Mouse (Mus musculus) embryonic facial prominence, embryonic 10.5 days (tissue): ENCODE data around the gene Phactr1. TPM values are rescaled to one million over a fixed set of nuclear protein-coding genes. Genes with fewer than 3 reads are reported as not detected.

ENCODE experiments used
- DNase-seq: peaks from one replicate; pipeline ENCODE4 v3.0.0-alpha.2; 2017; ENCODE audit warnings: low spot score
- H3K27ac ChIP-seq: fragments of 300-500 bp; sonication (generic); replicated peaks from 2 replicates; pipeline ENCODE4 v1.5.1; 2016; ENCODE audit warnings: mild to moderate bottlenecking
- H3K27me3 ChIP-seq: fragments of 300-500 bp; sonication (generic); replicated peaks from 2 replicates; pipeline ENCODE4 v1.6.1; 2016; ENCODE audit warnings: low read depth, mild to moderate bottlenecking; ENCODE audit not compliant: poor library complexity, severe bottlenecking
- H3K36me3 ChIP-seq: fragments of 300-500 bp; sonication (generic); replicated peaks from 2 replicates; pipeline ENCODE4 v1.6.1; 2016; ENCODE audit warnings: mild to moderate bottlenecking, moderate library complexity
- H3K4me1 ChIP-seq: fragments of 300-500 bp; sonication (generic); 2 replicates; pipeline ENCODE4 v1.6.1; 2016
- H3K4me3 ChIP-seq: fragments of 300-500 bp; sonication (generic); 2 replicates; pipeline ENCODE4 v1.5.1; 2016; ENCODE audit warnings: mild to moderate bottlenecking, moderate library complexity
- H3K9me3 ChIP-seq: fragments of 300-500 bp; sonication (generic); 2 replicates; pipeline ENCODE4 v1.6.1; 2016; ENCODE audit warnings: mild to moderate bottlenecking
- WGBS: fragments of 180-500 bp; shearing (Covaris S2); methylation state at CpG from one replicate; pipeline ENCODE4 v1.1.7; 2016; 5-methylcytosine and 5-hydroxymethylcytosine counted together
- polyA plus RNA-seq: library from polyadenylated mRNA; unstranded; fragments of >200 nt; fragmentation: Nextera tagmentation; extraction: Ambion mirVana; gene quantifications from 2 replicates; pipeline ENCODE4 v1.2.1, GENCODE M21; 2016

Phactr1 gene
- polyA plus RNA-seq, 1 experiment from 2014 or later, result 14.5 TPM

- no peaks in the 10 kb centered on the region for H3K27me3 ChIP-seq
- no peak for DNase-seq
- H3K4me3 ChIP-seq, result no peak overlapping the region
- H3K9me3 ChIP-seq, result no peaks in the 10 kb centered on the region
- 57% methylated on average over 2 of the region's 2 CpGs for WGBS
- H3K27ac ChIP-seq, result no peak overlapping the region
- H3K4me1 ChIP-seq, result peaks cover 11% of the 10 kb centered on the region
- H3K36me3 ChIP-seq, result no peaks in the 10 kb centered on the region
These were observed 93.6 kb downstream of the Phactr1 start for GRCm38 (mm10) chr13:42774040-42774439.

- Histone ChIP-seq H3K36me3 (no peaks in the 10 kb centered on the region), H3K9me3 (no peaks in the 10 kb centered on the region), H3K4me1 (peaks cover 5% of the 10 kb centered on the region; the same call in 1 of the 2 replicates), H3K27me3 (no peaks in the 10 kb centered on the region), H3K27ac (no peak overlapping the region), H3K4me3 (no peak overlapping the region)
- no peak for DNase-seq
- WGBS, result 83% methylated on average over 13 of the region's 13 CpGs
These were observed 101.7 kb downstream of the Phactr1 start for GRCm38 (mm10) chr13:42782151-42782550.

GRCm38 (mm10) chr13:42789221-42789620 is 108.8 kb downstream of the Phactr1 start:
- no peaks in the 10 kb centered on the region for H3K27me3 ChIP-seq
- H3K9me3 ChIP-seq, result no peaks in the 10 kb centered on the region
- no peak overlapping the region for H3K4me3 ChIP-seq
- no peak for DNase-seq
- 84% methylated on average over 13 of the region's 13 CpGs for WGBS
- no peaks in the 10 kb centered on the region for H3K4me1 ChIP-seq
- no peak overlapping the region for H3K27ac ChIP-seq
- H3K36me3 ChIP-seq, result no peaks in the 10 kb centered on the region

- H3K27ac ChIP-seq, result no peak overlapping the region
- H3K27me3 ChIP-seq, result no peaks in the 10 kb centered on the region
- peak; percentile 37 for DNase-seq
- no peak overlapping the region for H3K4me3 ChIP-seq
- 30% methylated on average over 8 of the region's 8 CpGs for WGBS
- H3K36me3 ChIP-seq, result no peaks in the 10 kb centered on the region
- no peaks in the 10 kb centered on the region for H3K9me3 ChIP-seq
- H3K4me1 ChIP-seq, result no peaks in the 10 kb centered on the region
These were observed 111.9 kb downstream of the Phactr1 start for GRCm38 (mm10) chr13:42792279-42792678.

GRCm38 (mm10) chr13:42800523-42800922 is 120.1 kb downstream of the Phactr1 start:
- H3K4me1 ChIP-seq, result peaks cover 9% of the 10 kb centered on the region
- DNase-seq, result no peak
- H3K27ac ChIP-seq, result no peak overlapping the region
- H3K36me3 ChIP-seq, result no peaks in the 10 kb centered on the region
- no peak overlapping the region for H3K4me3 ChIP-seq
- H3K9me3 ChIP-seq, result no peaks in the 10 kb centered on the region
- WGBS, result 91% methylated on average over 6 of the region's 6 CpGs
- H3K27me3 ChIP-seq, result no peaks in the 10 kb centered on the region

GRCm38 (mm10) chr13:42804314-42804713 is 123.9 kb downstream of the Phactr1 start:
- Histone ChIP-seq H3K27me3 (no peaks in the 10 kb centered on the region), H3K4me1 (peaks cover 6% of the 10 kb centered on the region), H3K9me3 (no peaks in the 10 kb centered on the region), H3K36me3 (no peaks in the 10 kb centered on the region), H3K27ac (no peak overlapping the region), H3K4me3 (no peak overlapping the region)
- WGBS, result 49% methylated on average over 9 of the region's 9 CpGs
- DNase-seq, result no peak

- Histone ChIP-seq H3K4me1 (peaks cover 13% of the 10 kb centered on the region), H3K4me3 (peak overlapping the region; percentile 42), H3K27me3 (0 out of 2 replicates have a peak, but pooled peaks cover 3% of the 10 kb centered on the region), H3K27ac (no peak overlapping the region), H3K36me3 (no peaks in the 10 kb centered on the region), H3K9me3 (no peaks in the 10 kb centered on the region; the same call in 1 of the 2 replicates)
- DNase-seq, result peak; percentile 82
- 19% methylated on average over 7 of the region's 7 CpGs for WGBS
These were observed 132.3 kb downstream of the Phactr1 start for GRCm38 (mm10) chr13:42812762-42813161.

GRCm38 (mm10) chr13:42818378-42818777 is 138.0 kb downstream of the Phactr1 start:
- DNase-seq, result peak; percentile 81
- 52% methylated on average over 10 of the region's 10 CpGs for WGBS
- H3K9me3 ChIP-seq, result no peaks in the 10 kb centered on the region; the same call in 1 of the 2 replicates
- no peak overlapping the region for H3K27ac ChIP-seq
- H3K4me3 ChIP-seq, result no peak overlapping the region
- peaks cover 22% of the 10 kb centered on the region for H3K4me1 ChIP-seq
- no peaks in the 10 kb centered on the region for H3K36me3 ChIP-seq
- 0 out of 2 replicates have a peak, but pooled peaks cover 3% of the 10 kb centered on the region for H3K27me3 ChIP-seq

- Histone ChIP-seq H3K27me3 (0 out of 2 replicates have a peak, but pooled peaks cover 3% of the 10 kb centered on the region), H3K36me3 (no peaks in the 10 kb centered on the region), H3K27ac (no peak overlapping the region), H3K9me3 (no peaks in the 10 kb centered on the region; the same call in 1 of the 2 replicates), H3K4me1 (peaks cover 17% of the 10 kb centered on the region), H3K4me3 (no peak overlapping the region)
- DNase-seq, result no peak
- 59% methylated on average over 9 of the region's 9 CpGs for WGBS
These were observed 140.1 kb downstream of the Phactr1 start for GRCm38 (mm10) chr13:42820513-42820912.

- Histone ChIP-seq H3K4me1 (peaks cover 17% of the 10 kb centered on the region), H3K9me3 (no peaks in the 10 kb centered on the region; the same call in 1 of the 2 replicates), H3K27me3 (no peaks in the 10 kb centered on the region), H3K36me3 (no peaks in the 10 kb centered on the region), H3K27ac (0 out of 2 replicates have a peak overlapping the region, but pooled peaks have one; percentile 31), H3K4me3 (no peak overlapping the region)
- 77% methylated on average over 15 of the region's 15 CpGs for WGBS
- DNase-seq, result no peak
These were observed 141.1 kb downstream of the Phactr1 start for GRCm38 (mm10) chr13:42821426-42822106.

- no peaks in the 10 kb centered on the region for H3K27me3 ChIP-seq
- H3K9me3 ChIP-seq, result no peaks in the 10 kb centered on the region
- no peak overlapping the region for H3K4me3 ChIP-seq
- peaks cover 17% of the 10 kb centered on the region for H3K4me1 ChIP-seq
- no peaks in the 10 kb centered on the region for H3K36me3 ChIP-seq
- DNase-seq, result peak; percentile 85
- H3K27ac ChIP-seq, result no peak overlapping the region
- 23% methylated on average over 10 of the region's 10 CpGs for WGBS
These were observed 142.1 kb downstream of the Phactr1 start for GRCm38 (mm10) chr13:42822545-42822944.

- Histone ChIP-seq H3K4me3 (no peak overlapping the region), H3K36me3 (no peaks in the 10 kb centered on the region), H3K9me3 (no peaks in the 10 kb centered on the region), H3K4me1 (peaks cover 21% of the 10 kb centered on the region), H3K27ac (no peak overlapping the region), H3K27me3 (no peaks in the 10 kb centered on the region)
- no peak for DNase-seq
- 88% methylated on average over 7 of the region's 7 CpGs for WGBS
These were observed 143.5 kb downstream of the Phactr1 start for GRCm38 (mm10) chr13:42823875-42824274.

GRCm38 (mm10) chr13:42826602-42827001 is 146.2 kb downstream of the Phactr1 start:
- peak; percentile 30 for DNase-seq
- Histone ChIP-seq H3K27me3 (no peaks in the 10 kb centered on the region), H3K27ac (no peak overlapping the region), H3K36me3 (no peaks in the 10 kb centered on the region), H3K4me1 (peaks cover 18% of the 10 kb centered on the region), H3K4me3 (no peak overlapping the region), H3K9me3 (no peaks in the 10 kb centered on the region)
- WGBS, result 61% methylated on average over 8 of the region's 8 CpGs
